Mouse (Mus musculus): ENCODE measurements around the gene Gm11627. TPM values are rescaled to one million over a fixed set of nuclear protein-coding genes. Genes with fewer than 3 reads are reported as not detected.

Gene Gm11627
- polyA plus RNA-seq, 1 experiment, result 0.59 TPM

DNA sequence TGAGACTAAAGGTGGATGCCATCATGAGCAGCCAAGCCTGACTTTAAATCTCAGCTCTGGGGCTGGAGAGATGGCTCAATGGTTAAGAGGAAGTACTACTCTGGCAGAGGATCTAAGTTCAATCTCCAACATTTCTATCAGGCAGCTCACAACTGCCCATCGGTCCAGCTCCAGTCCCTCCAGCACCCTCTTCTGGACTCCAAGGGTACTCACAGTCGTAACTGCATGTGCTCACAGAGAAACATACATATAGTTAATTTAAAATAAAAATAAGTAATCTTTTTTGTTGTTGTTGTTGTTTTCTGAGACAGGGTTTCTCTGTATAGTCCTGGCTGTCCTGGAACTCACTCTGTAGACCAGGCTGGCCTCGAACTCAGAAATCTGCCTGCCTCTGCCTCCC lies 20.7 kb upstream of the Gm11627 start:
- TF ChIP-seq POLR2A (IDR thresholded peaks at IDR 0.05; ENCODE audit: low read depth, low read length) (no peak), CTCF (conservative IDR thresholded peaks at IDR 0.05; ENCODE audit: insufficient read depth, insufficient read length, low read depth, low read length) (peak; percentile 39)
- Histone ChIP-seq H3K4me3 (ENCODE audit: insufficient read depth, low read depth, low read length) (no peak overlapping the region), H3K36me3 (ENCODE audit: control insufficient read depth, insufficient read depth, low read length) (no peaks in the 10 kb centered on the region), H3K27ac (ENCODE audit: insufficient read depth, low read depth, low read length) (no peak overlapping the region), H3K27me3 (replicated peaks; ENCODE audit: control insufficient read depth, insufficient read depth, low read length) (no peaks in the 10 kb centered on the region; the same call in 1 of the 2 replicates), H3K4me1 (ENCODE audit: control insufficient read depth, insufficient read depth, low read length) (no peaks in the 10 kb centered on the region)
- DNase-seq, result no peak
- WGBS, result 82% methylated on average over 3 of the region's 3 CpGs

- no peaks in the 10 kb centered on the region for H3K4me1 ChIP-seq (ENCODE audit: control insufficient read depth, insufficient read depth, low read length)
- H3K27ac ChIP-seq (ENCODE audit: insufficient read depth, low read depth, low read length), result no peak overlapping the region
- H3K27me3 ChIP-seq (replicated peaks; ENCODE audit: control insufficient read depth, insufficient read depth, low read length), result no peaks in the 10 kb centered on the region
- no peaks in the 10 kb centered on the region for H3K36me3 ChIP-seq (ENCODE audit: control insufficient read depth, insufficient read depth, low read length)
- 46% methylated on average over 3 of the region's 4 CpGs for WGBS
- no peak for TF ChIP-seq CTCF (conservative IDR thresholded peaks at IDR 0.05; ENCODE audit: insufficient read depth, insufficient read length, low read depth, low read length)
- no peak for TF ChIP-seq POLR2A (IDR thresholded peaks at IDR 0.05; ENCODE audit: low read depth, low read length)
- no peak overlapping the region for H3K4me3 ChIP-seq (ENCODE audit: insufficient read depth, low read depth, low read length)
- DNase-seq, result no peak
Observed at GRCm38 (mm10) chr11:102595341-102595820, 16.1 kb upstream of the Gm11627 start.

GRCm38 (mm10) chr11:102587554-102587953 lies 8.3 kb upstream of the Gm11627 start:
- WGBS, result 83% methylated on average over 3 of the region's 3 CpGs
- no peak overlapping the region for H3K27ac ChIP-seq (ENCODE audit: insufficient read depth, low read depth, low read length)
- no peaks in the 10 kb centered on the region for H3K27me3 ChIP-seq (replicated peaks; ENCODE audit: control insufficient read depth, insufficient read depth, low read length)
- H3K36me3 ChIP-seq (ENCODE audit: control insufficient read depth, insufficient read depth, low read length), result no peaks in the 10 kb centered on the region
- DNase-seq, result no peak
- no peak for TF ChIP-seq POLR2A (IDR thresholded peaks at IDR 0.05; ENCODE audit: low read depth, low read length)
- no peak for TF ChIP-seq CTCF (conservative IDR thresholded peaks at IDR 0.05; ENCODE audit: insufficient read depth, insufficient read length, low read depth, low read length)
- H3K4me3 ChIP-seq (ENCODE audit: insufficient read depth, low read depth, low read length), result no peak overlapping the region
- H3K4me1 ChIP-seq (ENCODE audit: control insufficient read depth, insufficient read depth, low read length), result 0 out of 2 replicates have a peak, but pooled peaks cover 3% of the 10 kb centered on the region

DNA sequence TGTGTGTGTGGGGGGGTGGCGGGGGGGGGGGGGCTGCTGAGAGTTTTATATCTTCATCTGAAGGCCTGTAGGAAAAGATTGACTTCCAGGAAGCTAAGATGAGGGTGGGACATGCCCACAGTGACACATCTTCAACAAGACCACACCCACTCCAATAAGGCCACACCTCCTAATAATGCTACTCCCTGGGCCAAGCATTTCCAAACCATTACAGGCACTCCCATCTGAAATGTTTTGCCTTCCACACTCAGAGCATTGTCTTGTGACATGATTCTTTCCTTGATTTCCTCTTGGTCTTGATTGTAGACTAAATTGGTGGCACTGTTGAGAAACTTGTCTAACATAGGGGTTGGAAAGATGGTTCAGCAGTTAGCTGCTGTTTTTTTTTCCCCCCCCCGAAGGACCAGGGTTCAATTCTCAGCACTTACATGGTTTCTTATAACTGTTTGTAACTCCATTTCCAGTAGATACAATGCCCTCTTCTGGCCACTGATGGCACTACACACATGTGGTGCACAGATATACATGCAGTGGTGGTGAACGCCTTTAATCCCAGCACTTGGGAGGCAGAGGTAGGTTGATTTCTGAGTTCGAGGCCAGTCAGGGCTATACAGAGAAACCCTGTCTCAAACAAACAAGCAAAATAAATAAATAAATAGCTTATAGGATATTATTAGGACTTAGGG lies 7.3 kb upstream of the Gm11627 start:
- 94% methylated on average over 4 of the region's 4 CpGs for WGBS
- no peak for DNase-seq
- no peak for TF ChIP-seq CTCF (conservative IDR thresholded peaks at IDR 0.05; ENCODE audit: insufficient read depth, insufficient read length, low read depth, low read length)
- no peak for TF ChIP-seq POLR2A (IDR thresholded peaks at IDR 0.05; ENCODE audit: low read depth, low read length)

GRCm38 (mm10) chr11:102582736-102583135 lies 3.5 kb upstream of the Gm11627 start:
- TF ChIP-seq POLR2A (IDR thresholded peaks at IDR 0.05; ENCODE audit: low read depth, low read length) (no peak), CTCF (conservative IDR thresholded peaks at IDR 0.05; ENCODE audit: insufficient read depth, insufficient read length, low read depth, low read length) (no peak)
- no peaks in the 10 kb centered on the region for H3K36me3 ChIP-seq (ENCODE audit: control insufficient read depth, insufficient read depth, low read length)
- 0 out of 2 replicates have a peak, but pooled peaks cover 3% of the 10 kb centered on the region for H3K4me1 ChIP-seq (ENCODE audit: control insufficient read depth, insufficient read depth, low read length)
- DNase-seq, result peak; percentile 2
- WGBS, result 33% methylated on average over 5 of the region's 5 CpGs
- H3K4me3 ChIP-seq (ENCODE audit: insufficient read depth, low read depth, low read length), result no peak overlapping the region
- H3K27me3 ChIP-seq (replicated peaks; ENCODE audit: control insufficient read depth, insufficient read depth, low read length), result no peaks in the 10 kb centered on the region
- H3K27ac ChIP-seq (ENCODE audit: insufficient read depth, low read depth, low read length), result no peak overlapping the region

More for the DNA sequence above, 7.3 kb upstream of the Gm11627 start:
- H3K4me1 ChIP-seq (ENCODE audit: control insufficient read depth, insufficient read depth, low read length), result 0 out of 2 replicates have a peak, but pooled peaks cover 3% of the 10 kb centered on the region
- no peaks in the 10 kb centered on the region for H3K36me3 ChIP-seq (ENCODE audit: control insufficient read depth, insufficient read depth, low read length)
- no peak overlapping the region for H3K27ac ChIP-seq (ENCODE audit: insufficient read depth, low read depth, low read length)
- no peak overlapping the region for H3K4me3 ChIP-seq (ENCODE audit: insufficient read depth, low read depth, low read length)
- no peaks in the 10 kb centered on the region for H3K27me3 ChIP-seq (replicated peaks; ENCODE audit: control insufficient read depth, insufficient read depth, low read length)

DNA sequence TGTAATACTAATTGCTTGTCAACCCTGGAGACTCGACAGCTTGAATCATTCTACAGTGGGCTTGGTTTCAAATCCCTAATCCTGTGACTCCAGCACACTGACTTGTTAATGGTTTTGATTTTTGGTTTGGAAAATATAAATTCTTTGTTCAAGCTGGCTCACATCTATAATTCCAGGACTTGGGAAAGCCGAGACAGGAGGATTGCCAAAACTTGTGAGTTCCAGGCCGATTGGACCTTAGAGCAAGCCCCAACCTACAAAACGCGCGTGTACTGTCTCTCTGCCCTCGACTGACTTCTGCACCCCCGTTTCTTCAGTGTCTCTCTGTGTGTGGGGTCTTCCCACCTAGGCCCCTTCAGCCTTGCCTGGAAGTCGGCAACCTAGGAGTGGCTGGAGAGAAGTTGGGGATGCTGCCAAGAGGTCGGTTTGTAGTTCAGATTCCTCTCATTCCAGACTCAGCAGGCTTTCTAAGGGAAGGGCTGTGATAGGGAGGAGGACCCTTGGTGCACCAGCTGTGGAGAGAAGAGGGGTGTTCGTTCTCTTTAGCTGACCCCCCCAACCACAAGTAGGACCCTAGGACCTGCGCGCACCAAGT lies 2.9 kb upstream of the Gm11627 start:
- TF ChIP-seq POLR2A (IDR thresholded peaks at IDR 0.05; ENCODE audit: low read depth, low read length), result no peak
- TF ChIP-seq CTCF (conservative IDR thresholded peaks at IDR 0.05; ENCODE audit: insufficient read depth, insufficient read length, low read depth, low read length), result no peak
- DNase-seq, result peak; percentile 56
- Histone ChIP-seq H3K36me3 (ENCODE audit: control insufficient read depth, insufficient read depth, low read length) (no peaks in the 10 kb centered on the region), H3K27ac (ENCODE audit: insufficient read depth, low read depth, low read length) (peak overlapping the region; percentile 46; the same call in 1 of the 2 replicates), H3K4me1 (ENCODE audit: control insufficient read depth, insufficient read depth, low read length) (0 out of 2 replicates have a peak, but pooled peaks cover 3% of the 10 kb centered on the region), H3K27me3 (replicated peaks; ENCODE audit: control insufficient read depth, insufficient read depth, low read length) (no peaks in the 10 kb centered on the region), H3K4me3 (ENCODE audit: insufficient read depth, low read depth, low read length) (no peak overlapping the region)
- 43% methylated on average over 13 of the region's 13 CpGs for WGBS

Data from kidney, adult 2 months (tissue).